Mouse (Mus musculus): Measurements from ENCODE around the gene Mucl1.
"Not testable (repeated sequence)": the region's sequence is repeated elsewhere in the genome, so short reads cannot be mapped to it uniquely, and the experiment has no call there.

Gene Mucl1

DNA sequence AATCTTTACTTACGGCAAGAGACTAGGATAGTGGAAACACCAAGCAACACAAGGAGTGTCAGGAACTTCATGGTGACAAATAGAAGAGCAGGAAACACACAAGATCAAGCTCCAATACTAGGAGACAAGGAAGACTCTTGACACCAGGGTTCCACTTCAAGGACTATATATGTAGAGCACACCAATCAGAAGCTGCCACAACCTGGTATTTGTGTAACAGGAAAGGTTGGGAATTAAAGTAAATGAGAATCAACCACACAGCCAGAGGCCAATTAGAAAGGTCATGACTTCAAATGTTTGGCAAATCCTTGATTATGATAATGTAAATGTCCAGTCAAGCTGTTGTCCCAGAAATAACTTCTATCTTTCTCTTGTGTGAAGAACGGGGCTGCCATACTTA, at the start of gene Mucl1:
TSS of gene Mucl1 (minus strand) at position 101 of the 400 bp plus-strand sequence.
- DNase-seq (ENCODE audit: low spot score in 2 of 2), result no peak

DNA sequence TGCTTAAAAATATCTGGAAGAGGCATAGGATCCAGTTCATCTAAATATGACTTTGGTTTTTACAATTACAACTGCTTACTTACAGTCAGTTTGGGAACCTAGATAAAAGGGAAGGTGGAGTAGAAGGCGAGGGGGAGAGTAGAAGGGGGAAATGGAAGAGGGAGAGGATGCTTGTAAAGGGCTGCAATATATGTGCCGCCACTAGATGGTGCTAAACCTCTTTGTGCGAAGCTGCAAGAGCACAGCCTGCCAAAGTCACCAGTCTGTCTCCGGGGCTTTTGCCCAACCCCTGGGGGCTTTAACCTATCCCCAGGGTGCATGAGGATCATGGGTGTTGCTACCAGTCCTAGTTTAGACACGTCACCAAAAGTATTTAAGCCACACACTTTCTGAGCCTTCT, 11.6 kb upstream of the Mucl1 start:
- peak in 1 of 2 experiments; percentile 8 for DNase-seq (ENCODE audit: low spot score in 2 of 2)

DNA sequence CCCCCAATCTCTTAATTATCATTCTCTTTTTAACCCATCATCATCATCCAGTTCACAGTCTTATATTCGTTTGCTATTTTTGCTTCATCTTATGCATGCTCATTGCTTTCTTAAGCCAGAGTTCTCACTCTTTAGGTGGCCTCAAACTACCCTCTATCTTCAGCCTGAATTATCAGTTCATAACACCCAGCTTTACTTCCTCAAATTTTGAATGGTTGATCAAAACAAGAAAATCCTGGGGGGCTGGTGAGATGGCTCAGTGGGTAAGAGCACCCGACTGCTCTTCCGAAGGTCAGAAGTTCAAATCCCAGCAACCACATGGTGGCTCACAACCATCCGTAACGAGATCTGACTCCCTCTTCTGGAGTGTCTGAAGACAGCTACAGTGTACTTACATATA, 38.4 kb downstream of the Mucl1 start:
- DNase-seq (ENCODE audit: low spot score in 2 of 2), result not testable (repeated sequence)

All from urinary bladder, adult 18-20 months (tissue).